Comparison of ENCODE assay signal across 8 mouse cellular contexts in genomic region chr9:57157499-57157898, GRCm38 (mm10). TPM values are rescaled to one million over a fixed set of nuclear protein-coding genes. Genes with fewer than 3 reads are reported as not detected.
A peak's percentile ranks its signal among the peaks of the same experiment; 100 is the strongest.
DNase-seq lines count a peak whose midpoint lies in the region; ATAC-seq lines count a peak whose summit lies in the region.

No protein-coding gene starts in this region.

- H3K4me3 ChIP-seq in erythroblast, embryonic 14.5 days (replicated peaks) = peak overlapping the region; percentile 92
- peak overlapping the region; percentile 94 for H3K4me3 ChIP-seq in liver, embryonic 11.5 days (ENCODE audit: low read depth, low read length)

- no peaks in the 10 kb centered on the region for H3K9me3 ChIP-seq in erythroblast, embryonic 14.5 days (ENCODE audit: control insufficient read depth, low read length)
- no peaks in the 10 kb centered on the region for H3K9me3 ChIP-seq in liver, embryonic 11.5 days (ENCODE audit: control insufficient read depth, low read length)

- peaks cover 23% of the 10 kb centered on the region for H3K36me3 ChIP-seq in erythroblast, embryonic 14.5 days (ENCODE audit: control insufficient read depth)
- H3K36me3 ChIP-seq in liver, embryonic 11.5 days (ENCODE audit: control insufficient read depth, insufficient read depth, low read length) = 0 out of 2 replicates have a peak, but pooled peaks cover 2% of the 10 kb centered on the region

- peak; percentile 4 for DNase-seq in embryo, embryonic 10.5 days (ENCODE audit: low spot score)
- no peak for DNase-seq in embryo, embryonic 11 days
- DNase-seq in 3T3-L1 (ENCODE audit: low read depth, low spot score) = peak; percentile 19
- DNase-seq in liver, embryonic 11.5 days (ENCODE audit: low spot score) = no peak
- peak; percentile 36 for DNase-seq in thymus, postnatal 25 days
- no peak for DNase-seq in embryo, embryonic 10 days (ENCODE audit: low spot score)
- DNase-seq in kidney, adult 11 months = no peak

- 29% methylated on average over 13 of the region's 13 CpGs for WGBS in liver, embryonic 11.5 days

- no peak overlapping the region for H3K27ac ChIP-seq in liver, embryonic 11.5 days (ENCODE audit: low read depth, low read length)

- no peak for ATAC-seq in liver, embryonic 11.5 days (replicated peaks; ENCODE audit: low FRiP score)

- H3K27me3 ChIP-seq in erythroblast, embryonic 14.5 days (ENCODE audit: control insufficient read depth) = no peaks in the 10 kb centered on the region
- H3K27me3 ChIP-seq in liver, embryonic 11.5 days (replicated peaks; ENCODE audit: control insufficient read depth, insufficient read depth, low read length) = no peaks in the 10 kb centered on the region

- H3K4me1 ChIP-seq in erythroblast, embryonic 14.5 days (ENCODE audit: control insufficient read depth) = peaks cover 21% of the 10 kb centered on the region
- H3K4me1 ChIP-seq in liver, embryonic 11.5 days (replicated peaks; ENCODE audit: control insufficient read depth, insufficient read depth, low read length) = peaks cover 6% of the 10 kb centered on the region

- peak overlapping the region; percentile 79 for H3K9ac ChIP-seq in liver, embryonic 11.5 days (ENCODE audit: low read depth, low read length)

- peak overlapping the region; percentile 76 for H3K4me2 ChIP-seq in liver, embryonic 11.5 days

RNA-seq across cellular contexts. Expression of gene Commd4, which starts 0.6 kb away (rescaled TPM):
- polyA plus RNA-seq in erythroblast, embryonic 14.5 days (2012) = 3.9 and 4.1 TPM in 2 replicates
- polyA plus RNA-seq in liver, embryonic 11.5 days (2014; fragmentation: Nextera tagmentation; extraction: Ambion mirVana) = 94.4 and 96.7 TPM in 2 replicates

RNA-seq across cellular contexts. Expression of gene Neil1, which starts 9.4 kb away (rescaled TPM):
- 0.10 and 0.19 TPM in 2 replicates for polyA plus RNA-seq in erythroblast, embryonic 14.5 days (2012)
- 4.1 and 4.5 TPM in 2 replicates for polyA plus RNA-seq in liver, embryonic 11.5 days (2014; fragmentation: Nextera tagmentation; extraction: Ambion mirVana)

RNA-seq across cellular contexts. Expression of gene Man2c1, which starts 27.0 kb away (rescaled TPM):
- 4.7 and 5.2 TPM in 2 replicates for polyA plus RNA-seq in erythroblast, embryonic 14.5 days (2012)
- polyA plus RNA-seq in liver, embryonic 11.5 days (2014; fragmentation: Nextera tagmentation; extraction: Ambion mirVana) = 45.0 and 47.7 TPM in 2 replicates

Comparison
In these comparisons a context has a peak if more than half of its experiments do, and no peak if none do; other contexts are left out.
1. DNase-seq: peak in embryo, embryonic 10.5 days (single experiment), 3T3-L1 (single experiment) and thymus, postnatal 25 days (single experiment); none in embryo, embryonic 11 days (single experiment), liver, embryonic 11.5 days (single experiment), embryo, embryonic 10 days (single experiment) and kidney, adult 11 months (single experiment).
2. RNA of gene Commd4, which starts 0.6 kb away (polyA plus RNA-seq): 94.4 to 96.7 TPM in liver, embryonic 11.5 days; 3.9 to 4.1 TPM in erythroblast, embryonic 14.5 days; every median in the first group is over 10 times any median in the second.